Mouse (Mus musculus): Measurements from ENCODE around the gene Jakmip3. TPM values are rescaled to one million over a fixed set of nuclear protein-coding genes. Genes with fewer than 3 reads are reported as not detected.

The Jakmip3 gene
- polyA plus RNA-seq, 1 experiment, result not detected

- TF ChIP-seq USF1 (IDR thresholded peaks at IDR 0.05; ENCODE audit: low read depth), result no peak
- no peak for TF ChIP-seq FOSL1 (IDR thresholded peaks at IDR 0.05; ENCODE audit: insufficient read depth, low read length, poor library complexity, severe bottlenecking)
- no peak for TF ChIP-seq CTCF (IDR thresholded peaks at IDR 0.05; ENCODE audit: control insufficient read depth, insufficient read depth, insufficient read length)
- no peak for TF ChIP-seq CEBPB (IDR thresholded peaks at IDR 0.05; ENCODE audit: low read depth)
- no peak overlapping the region for H3K4me3 ChIP-seq (ENCODE audit: insufficient read depth, poor library complexity, severe bottlenecking)
- H3K36me3 ChIP-seq (ENCODE audit: control insufficient read depth, insufficient read depth), result no peaks in the 10 kb centered on the region
- no peak overlapping the region for H3ac ChIP-seq (ENCODE audit: control insufficient read depth, insufficient read length, low read depth)
- H3K27me3 ChIP-seq (ENCODE audit: control insufficient read depth, insufficient read depth, insufficient read length), result peaks cover 39% of the 10 kb centered on the region
- H3K79me2 ChIP-seq (ENCODE audit: control insufficient read depth, insufficient read depth), result no peaks in the 10 kb centered on the region
- H3K79me3 ChIP-seq (ENCODE audit: low read depth), result no peaks in the 10 kb centered on the region
These were observed 143.8 kb downstream of the Jakmip3 start for GRCm38 (mm10) chr7:139084316-139084715.

GRCm38 (mm10) chr7:139085629-139086194 is 145.2 kb downstream of the Jakmip3 start, which contains the start of gene Dpysl4:
Dpysl4 (plus strand) TSS chr7:139086001.
- H3K4me3 ChIP-seq (ENCODE audit: insufficient read depth, poor library complexity, severe bottlenecking), result no peak within 1 kb of the TSS
- H3K36me3 ChIP-seq (ENCODE audit: control insufficient read depth, insufficient read depth), result no peaks in the 10 kb centered on the region
- H3K79me2 ChIP-seq (ENCODE audit: control insufficient read depth, insufficient read depth), result no peaks in the 10 kb centered on the region
- no peaks in the 10 kb centered on the region for H3K79me3 ChIP-seq (ENCODE audit: low read depth)
- H3K27me3 ChIP-seq (ENCODE audit: control insufficient read depth, insufficient read depth, insufficient read length), result peaks cover 51% of the 10 kb centered on the region
- H3ac ChIP-seq (ENCODE audit: control insufficient read depth, insufficient read length, low read depth), result no peak within 1 kb of the TSS
- TF ChIP-seq MYOD1 (IDR thresholded peaks at IDR 0.05; ENCODE audit: control insufficient read depth, insufficient read length, low read depth), result no peak
- no peak for TF ChIP-seq USF1 (IDR thresholded peaks at IDR 0.05; ENCODE audit: low read depth)
- TF ChIP-seq MAX (IDR thresholded peaks at IDR 0.05), result no peak
- no peak for TF ChIP-seq FOSL1 (IDR thresholded peaks at IDR 0.05; ENCODE audit: insufficient read depth, low read length, poor library complexity, severe bottlenecking)
- TF ChIP-seq CTCF (IDR thresholded peaks at IDR 0.05; ENCODE audit: control insufficient read depth, insufficient read depth, insufficient read length), result no peak
- no peak for TF ChIP-seq CEBPB (IDR thresholded peaks at IDR 0.05; ENCODE audit: low read depth)
- TF ChIP-seq MYOG (IDR thresholded peaks at IDR 0.05; ENCODE audit: control insufficient read depth, extremely low read depth, insufficient read length), result no peak

- H3K79me2 ChIP-seq (ENCODE audit: control insufficient read depth, insufficient read depth), result no peaks in the 10 kb centered on the region
- peaks cover 56% of the 10 kb centered on the region for H3K27me3 ChIP-seq (ENCODE audit: control insufficient read depth, insufficient read depth, insufficient read length)
- TF ChIP-seq MYOG (IDR thresholded peaks at IDR 0.05; ENCODE audit: control insufficient read depth, extremely low read depth, insufficient read length) (no peak), USF1 (IDR thresholded peaks at IDR 0.05; ENCODE audit: low read depth) (no peak), FOSL1 (IDR thresholded peaks at IDR 0.05; ENCODE audit: insufficient read depth, low read length, poor library complexity, severe bottlenecking) (no peak), MAX (IDR thresholded peaks at IDR 0.05) (no peak), MYOD1 (IDR thresholded peaks at IDR 0.05; ENCODE audit: control insufficient read depth, insufficient read length, low read depth) (no peak), CEBPB (IDR thresholded peaks at IDR 0.05; ENCODE audit: low read depth) (no peak), CTCF (IDR thresholded peaks at IDR 0.05; ENCODE audit: control insufficient read depth, insufficient read depth, insufficient read length) (no peak)
- no peak overlapping the region for H3ac ChIP-seq (ENCODE audit: control insufficient read depth, insufficient read length, low read depth)
- no peaks in the 10 kb centered on the region for H3K79me3 ChIP-seq (ENCODE audit: low read depth)
- no peak overlapping the region for H3K4me3 ChIP-seq (ENCODE audit: insufficient read depth, poor library complexity, severe bottlenecking)
- no peaks in the 10 kb centered on the region for H3K36me3 ChIP-seq (ENCODE audit: control insufficient read depth, insufficient read depth)
These were observed 145.9 kb downstream of the Jakmip3 start for GRCm38 (mm10) chr7:139086195-139087158.

- no peaks in the 10 kb centered on the region for H3K79me2 ChIP-seq (ENCODE audit: control insufficient read depth, insufficient read depth)
- no peak overlapping the region for H3K4me3 ChIP-seq (ENCODE audit: insufficient read depth, poor library complexity, severe bottlenecking)
- peaks cover 60% of the 10 kb centered on the region for H3K27me3 ChIP-seq (ENCODE audit: control insufficient read depth, insufficient read depth, insufficient read length)
- H3K36me3 ChIP-seq (ENCODE audit: control insufficient read depth, insufficient read depth), result no peaks in the 10 kb centered on the region
- TF ChIP-seq MYOD1 (IDR thresholded peaks at IDR 0.05; ENCODE audit: control insufficient read depth, insufficient read length, low read depth) (no peak), FOSL1 (IDR thresholded peaks at IDR 0.05; ENCODE audit: insufficient read depth, low read length, poor library complexity, severe bottlenecking) (no peak), MYOG (IDR thresholded peaks at IDR 0.05; ENCODE audit: control insufficient read depth, extremely low read depth, insufficient read length) (no peak), USF1 (IDR thresholded peaks at IDR 0.05; ENCODE audit: low read depth) (no peak), CEBPB (IDR thresholded peaks at IDR 0.05; ENCODE audit: low read depth) (no peak), MAX (IDR thresholded peaks at IDR 0.05) (no peak), CTCF (IDR thresholded peaks at IDR 0.05; ENCODE audit: control insufficient read depth, insufficient read depth, insufficient read length) (no peak)
- H3ac ChIP-seq (ENCODE audit: control insufficient read depth, insufficient read length, low read depth), result no peak overlapping the region
- no peaks in the 10 kb centered on the region for H3K79me3 ChIP-seq (ENCODE audit: low read depth)
These were observed 147.3 kb downstream of the Jakmip3 start for GRCm38 (mm10) chr7:139087801-139088200.

GRCm38 (mm10) chr7:139089892-139090874 is 149.7 kb downstream of the Jakmip3 start:
- no peaks in the 10 kb centered on the region for H3K79me2 ChIP-seq (ENCODE audit: control insufficient read depth, insufficient read depth)
- no peaks in the 10 kb centered on the region for H3K79me3 ChIP-seq (ENCODE audit: low read depth)
- H3K27me3 ChIP-seq (ENCODE audit: control insufficient read depth, insufficient read depth, insufficient read length), result peaks cover 70% of the 10 kb centered on the region
- no peak overlapping the region for H3ac ChIP-seq (ENCODE audit: control insufficient read depth, insufficient read length, low read depth)
- H3K4me3 ChIP-seq (ENCODE audit: insufficient read depth, poor library complexity, severe bottlenecking), result no peak overlapping the region
- TF ChIP-seq MYOD1 (IDR thresholded peaks at IDR 0.05; ENCODE audit: control insufficient read depth, insufficient read length, low read depth), result no peak
- H3K36me3 ChIP-seq (ENCODE audit: control insufficient read depth, insufficient read depth), result no peaks in the 10 kb centered on the region
